Mouse (Mus musculus): ENCODE data around the gene Bicd1. TPM values are rescaled to one million over a fixed set of nuclear protein-coding genes. Genes with fewer than 3 reads are reported as not detected.

Bicd1 gene
- polyA plus RNA-seq, 1 experiment from 2014 or later, result 10.2 TPM

GRCm38 (mm10) chr6:149409341-149409740 lies 655 bp downstream of the Bicd1 start:
- peak; percentile 58; the same call in 1 of the 2 replicates for ATAC-seq (ENCODE audit: low FRiP score, low TSS enrichment)
- H3K9me3 ChIP-seq (ENCODE audit: control insufficient read depth, low read length), result no peaks in the 10 kb centered on the region

GRCm38 (mm10) chr6:149409845-149410244 lies 1.2 kb downstream of the Bicd1 start:
- WGBS, result 9% methylated on average over 4 of the region's 4 CpGs
- ATAC-seq (ENCODE audit: low FRiP score, low TSS enrichment), result no peak
- H3K27ac ChIP-seq (ENCODE audit: low read depth, low read length), result no peak overlapping the region

More at GRCm38 (mm10) chr6:149409341-149409740, 655 bp downstream of the Bicd1 start:
- H3K27ac ChIP-seq (ENCODE audit: low read depth, low read length), result peak overlapping the region; percentile 67; the same call in 1 of the 2 replicates
- H3K9ac ChIP-seq (ENCODE audit: low read depth, low read length), result peak overlapping the region; percentile 75
- H3K4me2 ChIP-seq (replicated peaks; ENCODE audit: low read depth, low read length), result peak overlapping the region; percentile 82
- 2% methylated on average over 11 of the region's 11 CpGs for WGBS
- no peaks in the 10 kb centered on the region for H3K27me3 ChIP-seq (ENCODE audit: control insufficient read depth, insufficient read depth, low read length)
- no peaks in the 10 kb centered on the region for H3K36me3 ChIP-seq (ENCODE audit: control insufficient read depth, insufficient read depth, low read length)
- H3K4me3 ChIP-seq (ENCODE audit: low read length), result peak overlapping the region; percentile 65
- 0 out of 2 replicates have a peak, but pooled peaks cover 5% of the 10 kb centered on the region for H3K4me1 ChIP-seq (ENCODE audit: control insufficient read depth, insufficient read depth, low read length)

GRCm38 (mm10) chr6:149413256-149413655 lies 4.6 kb downstream of the Bicd1 start:
- Histone ChIP-seq H3K27ac (ENCODE audit: low read depth, low read length) (no peak overlapping the region), H3K9ac (ENCODE audit: low read depth, low read length) (no peak overlapping the region), H3K36me3 (ENCODE audit: control insufficient read depth, insufficient read depth, low read length) (no peaks in the 10 kb centered on the region), H3K9me3 (ENCODE audit: control insufficient read depth, low read length) (no peaks in the 10 kb centered on the region), H3K4me2 (replicated peaks; ENCODE audit: low read depth, low read length) (no peak overlapping the region), H3K4me1 (ENCODE audit: control insufficient read depth, insufficient read depth, low read length) (0 out of 2 replicates have a peak, but pooled peaks cover 5% of the 10 kb centered on the region), H3K4me3 (ENCODE audit: low read length) (no peak overlapping the region), H3K27me3 (ENCODE audit: control insufficient read depth, insufficient read depth, low read length) (no peaks in the 10 kb centered on the region)
- ATAC-seq (ENCODE audit: low FRiP score, low TSS enrichment), result no peak

More at GRCm38 (mm10) chr6:149409845-149410244, 1.2 kb downstream of the Bicd1 start:
- Histone ChIP-seq H3K9ac (ENCODE audit: low read depth, low read length) (peak overlapping the region; percentile 75; the same call in 1 of the 2 replicates), H3K27me3 (ENCODE audit: control insufficient read depth, insufficient read depth, low read length) (no peaks in the 10 kb centered on the region), H3K36me3 (ENCODE audit: control insufficient read depth, insufficient read depth, low read length) (no peaks in the 10 kb centered on the region), H3K4me2 (replicated peaks; ENCODE audit: low read depth, low read length) (peak overlapping the region; percentile 82), H3K9me3 (ENCODE audit: control insufficient read depth, low read length) (no peaks in the 10 kb centered on the region), H3K4me3 (ENCODE audit: low read length) (peak overlapping the region; percentile 65), H3K4me1 (ENCODE audit: control insufficient read depth, insufficient read depth, low read length) (0 out of 2 replicates have a peak, but pooled peaks cover 5% of the 10 kb centered on the region)

- Histone ChIP-seq H3K4me1 (ENCODE audit: control insufficient read depth, insufficient read depth, low read length) (no peaks in the 10 kb centered on the region), H3K4me2 (replicated peaks; ENCODE audit: low read depth, low read length) (no peak overlapping the region), H3K27ac (ENCODE audit: low read depth, low read length) (no peak overlapping the region), H3K27me3 (ENCODE audit: control insufficient read depth, insufficient read depth, low read length) (no peaks in the 10 kb centered on the region), H3K9me3 (ENCODE audit: control insufficient read depth, low read length) (no peaks in the 10 kb centered on the region), H3K4me3 (ENCODE audit: low read length) (no peak overlapping the region), H3K36me3 (ENCODE audit: control insufficient read depth, insufficient read depth, low read length) (no peaks in the 10 kb centered on the region), H3K9ac (ENCODE audit: low read depth, low read length) (no peak overlapping the region)
- no peak for ATAC-seq (ENCODE audit: low FRiP score, low TSS enrichment)
These were observed 16.1 kb downstream of the Bicd1 start for GRCm38 (mm10) chr6:149424748-149425147.

- 92% methylated on average over 1 of the region's 1 CpGs for WGBS
- H3K9me3 ChIP-seq (ENCODE audit: control insufficient read depth, low read length), result peaks cover 8% of the 10 kb centered on the region; the same call in 1 of the 2 replicates
- no peak overlapping the region for H3K4me3 ChIP-seq (ENCODE audit: low read length)
- no peak overlapping the region for H3K27ac ChIP-seq (ENCODE audit: low read depth, low read length)
- no peaks in the 10 kb centered on the region for H3K36me3 ChIP-seq (ENCODE audit: control insufficient read depth, insufficient read depth, low read length)
- H3K4me1 ChIP-seq (ENCODE audit: control insufficient read depth, insufficient read depth, low read length), result no peaks in the 10 kb centered on the region
- no peaks in the 10 kb centered on the region for H3K27me3 ChIP-seq (ENCODE audit: control insufficient read depth, insufficient read depth, low read length)
- no peak overlapping the region for H3K4me2 ChIP-seq (replicated peaks; ENCODE audit: low read depth, low read length)
- ATAC-seq (ENCODE audit: low FRiP score, low TSS enrichment), result no peak
- no peak overlapping the region for H3K9ac ChIP-seq (ENCODE audit: low read depth, low read length)
These were observed 30.5 kb downstream of the Bicd1 start for GRCm38 (mm10) chr6:149439140-149439539.

GRCm38 (mm10) chr6:149442884-149443283 lies 34.2 kb downstream of the Bicd1 start:
- H3K4me2 ChIP-seq (replicated peaks; ENCODE audit: low read depth, low read length), result no peak overlapping the region
- H3K27ac ChIP-seq (ENCODE audit: low read depth, low read length), result no peak overlapping the region
- peaks cover 5% of the 10 kb centered on the region; the same call in 1 of the 2 replicates for H3K4me1 ChIP-seq (ENCODE audit: control insufficient read depth, insufficient read depth, low read length)
- no peak overlapping the region for H3K4me3 ChIP-seq (ENCODE audit: low read length)
- H3K36me3 ChIP-seq (ENCODE audit: control insufficient read depth, insufficient read depth, low read length), result no peaks in the 10 kb centered on the region
- H3K27me3 ChIP-seq (ENCODE audit: control insufficient read depth, insufficient read depth, low read length), result no peaks in the 10 kb centered on the region
- no peaks in the 10 kb centered on the region for H3K9me3 ChIP-seq (ENCODE audit: control insufficient read depth, low read length)
- H3K9ac ChIP-seq (ENCODE audit: low read depth, low read length), result no peak overlapping the region
- WGBS, result 33% methylated on average over 1 of the region's 1 CpGs
- peak; percentile 51; the same call in 1 of the 2 replicates for ATAC-seq (ENCODE audit: low FRiP score, low TSS enrichment)

- WGBS, result 35% methylated on average over 10 of the region's 10 CpGs
- Histone ChIP-seq H3K9me3 (ENCODE audit: control insufficient read depth, low read length) (no peaks in the 10 kb centered on the region), H3K4me1 (ENCODE audit: control insufficient read depth, insufficient read depth, low read length) (peaks cover 5% of the 10 kb centered on the region; the same call in 1 of the 2 replicates), H3K4me2 (replicated peaks; ENCODE audit: low read depth, low read length) (no peak overlapping the region), H3K36me3 (ENCODE audit: control insufficient read depth, insufficient read depth, low read length) (no peaks in the 10 kb centered on the region), H3K9ac (ENCODE audit: low read depth, low read length) (no peak overlapping the region), H3K4me3 (ENCODE audit: low read length) (no peak overlapping the region), H3K27ac (ENCODE audit: low read depth, low read length) (no peak overlapping the region), H3K27me3 (ENCODE audit: control insufficient read depth, insufficient read depth, low read length) (no peaks in the 10 kb centered on the region)
- ATAC-seq (ENCODE audit: low FRiP score, low TSS enrichment), result peak; percentile 77; the same call in 1 of the 2 replicates
These were observed 37.2 kb downstream of the Bicd1 start for GRCm38 (mm10) chr6:149445854-149446253.

- Histone ChIP-seq H3K4me1 (ENCODE audit: control insufficient read depth, insufficient read depth, low read length) (no peaks in the 10 kb centered on the region), H3K9me3 (ENCODE audit: control insufficient read depth, low read length) (no peaks in the 10 kb centered on the region), H3K27ac (ENCODE audit: low read depth, low read length) (no peak overlapping the region), H3K9ac (ENCODE audit: low read depth, low read length) (no peak overlapping the region), H3K4me3 (ENCODE audit: low read length) (no peak overlapping the region), H3K36me3 (ENCODE audit: control insufficient read depth, insufficient read depth, low read length) (no peaks in the 10 kb centered on the region), H3K27me3 (ENCODE audit: control insufficient read depth, insufficient read depth, low read length) (no peaks in the 10 kb centered on the region), H3K4me2 (replicated peaks; ENCODE audit: low read depth, low read length) (no peak overlapping the region)
- no peak for ATAC-seq (ENCODE audit: low FRiP score, low TSS enrichment)
These were observed 48.6 kb downstream of the Bicd1 start for GRCm38 (mm10) chr6:149457324-149457723.

GRCm38 (mm10) chr6:149460971-149461370 lies 52.3 kb downstream of the Bicd1 start:
- 9% methylated on average over 1 of the region's 1 CpGs for WGBS
- no peak for ATAC-seq (ENCODE audit: low FRiP score, low TSS enrichment)
- Histone ChIP-seq H3K27me3 (ENCODE audit: control insufficient read depth, insufficient read depth, low read length) (no peaks in the 10 kb centered on the region), H3K4me3 (ENCODE audit: low read length) (no peak overlapping the region), H3K9me3 (ENCODE audit: control insufficient read depth, low read length) (no peaks in the 10 kb centered on the region), H3K27ac (ENCODE audit: low read depth, low read length) (no peak overlapping the region), H3K9ac (ENCODE audit: low read depth, low read length) (no peak overlapping the region), H3K4me2 (replicated peaks; ENCODE audit: low read depth, low read length) (no peak overlapping the region), H3K36me3 (ENCODE audit: control insufficient read depth, insufficient read depth, low read length) (no peaks in the 10 kb centered on the region), H3K4me1 (ENCODE audit: control insufficient read depth, insufficient read depth, low read length) (no peaks in the 10 kb centered on the region)
